Mouse (Mus musculus) v-Abl transformed pro-B cells (cell line): ENCODE results near the gene Sp3.

Experiments used
- in situ Hi-C, 2 experiments: fragments of 400-800 bp; cut with MboI; formaldehyde crosslinking; loops; one replicate each; pipeline ENCODE4 v1.15.1; 2025; ENCODE audit not compliant: unreplicated experiment in 2 of 2

Sp3 gene

GRCm38 (mm10) chr2:72980337-72981074, at the start of gene Sp3:
Gene Sp3 (minus strand): TSS chr2:72980446.
- in situ Hi-C loops: no loop called here

- in situ Hi-C loops: no loop called here
Observed at GRCm38 (mm10) chr2:73029846-73030245, 49.6 kb upstream of the Sp3 start.

GRCm38 (mm10) chr2:73028019-73028418, 47.8 kb upstream of the Sp3 start:
- in situ Hi-C loops: no loop called here

- in situ Hi-C loops: no loop called here
Observed at GRCm38 (mm10) chr2:73027126-73027525, 46.9 kb upstream of the Sp3 start.

- in situ Hi-C loops: no loop called here
Observed at GRCm38 (mm10) chr2:73023803-73024202, 43.6 kb upstream of the Sp3 start.

GRCm38 (mm10) chr2:73021046-73021445, 40.8 kb upstream of the Sp3 start:
- in situ Hi-C loops: no loop called here

- in situ Hi-C loops: no loop called here
Observed at GRCm38 (mm10) chr2:73019371-73020146, 39.3 kb upstream of the Sp3 start.

- in situ Hi-C loops: loop anchor here in 1 of 2 experiments (5.0 kb wide), 1 partner anchor 33 kb away; no protein-coding TSS in a partner anchor
Observed at GRCm38 (mm10) chr2:73014063-73014462, 33.8 kb upstream of the Sp3 start.

GRCm38 (mm10) chr2:73012636-73013035, 32.4 kb upstream of the Sp3 start:
- in situ Hi-C loops: loop anchor here in 1 of 2 experiments (5.0 kb wide), 1 partner anchor 35 kb away; no protein-coding TSS in a partner anchor

- in situ Hi-C loops: no loop called here
Observed at GRCm38 (mm10) chr2:73007472-73007871, 27.2 kb upstream of the Sp3 start.

GRCm38 (mm10) chr2:73005611-73006515, 25.6 kb upstream of the Sp3 start:
- in situ Hi-C loops: no loop called here

GRCm38 (mm10) chr2:73003751-73004717, 23.8 kb upstream of the Sp3 start:
- in situ Hi-C loops: no loop called here

GRCm38 (mm10) chr2:73003049-73003448, 22.8 kb upstream of the Sp3 start:
- in situ Hi-C loops: no loop called here

- in situ Hi-C loops: no loop called here
Observed at GRCm38 (mm10) chr2:73002451-73002850, 22.2 kb upstream of the Sp3 start.

GRCm38 (mm10) chr2:73001994-73002393, 21.7 kb upstream of the Sp3 start:
- in situ Hi-C loops: no loop called here

GRCm38 (mm10) chr2:73000194-73000593, 19.9 kb upstream of the Sp3 start:
- in situ Hi-C loops: no loop called here

- in situ Hi-C loops: no loop called here
Observed at GRCm38 (mm10) chr2:72997586-72997985, 17.3 kb upstream of the Sp3 start.

GRCm38 (mm10) chr2:72996808-72997378, 16.6 kb upstream of the Sp3 start:
- in situ Hi-C loops: no loop called here

GRCm38 (mm10) chr2:72995346-72996097, 15.3 kb upstream of the Sp3 start:
- in situ Hi-C loops: no loop called here
